Comparison of ENCODE assay signal across 27 mouse cellular contexts in the genomic region with DNA sequence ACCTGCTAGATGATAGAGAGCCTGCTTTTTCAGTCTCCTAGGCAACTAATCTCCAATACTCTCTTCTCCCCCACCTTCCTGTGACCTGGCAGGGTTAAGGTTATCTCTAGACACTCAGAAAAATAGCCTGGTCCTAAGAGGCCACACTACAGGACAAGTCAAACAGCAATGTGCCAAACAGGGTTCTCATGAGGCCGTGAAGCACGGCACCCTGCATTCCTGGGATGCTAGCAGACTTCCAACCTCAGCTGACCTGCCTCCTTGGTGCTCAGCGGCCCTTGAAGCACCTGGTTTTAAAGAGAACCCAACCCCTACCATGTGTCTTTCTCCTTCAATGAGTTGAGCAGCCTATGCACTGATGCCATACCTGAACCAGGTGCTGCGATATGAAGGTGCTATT. TPM values are rescaled to one million over a fixed set of nuclear protein-coding genes. Genes with fewer than 3 reads are reported as not detected.
DNase-seq lines count a peak whose midpoint lies in the region; ATAC-seq lines count a peak whose summit lies in the region.
"Had no signal": no experiment of that assay in that cellular context is flagged by ENCODE, and none has a peak within 500 bp of the region (broad histone marks: within the 10 kb centered on the region; RNA-seq: fewer than 3 reads in every experiment).

No protein-coding gene starts in this region.

- H3K9ac ChIP-seq in kidney, embryonic 15.5 days = no peak overlapping the region
- H3K9ac ChIP-seq: embryonic facial prominence, embryonic 15.5 days; forebrain, postnatal 0 days; heart, embryonic 12.5 days; hindbrain, embryonic 14.5 days; lung, embryonic 14.5 days had no signal

- peaks cover 28% of the 10 kb centered on the region for H3K4me1 ChIP-seq in kidney, embryonic 15.5 days

- intact Hi-C loops in left cerebral cortex, postnatal 14 days (cut with DNase I) = loop anchor here (5.0 kb wide), 3 partner anchors 74 to 174 kb away; no protein-coding TSS in a partner anchor

- no peak overlapping the region for H3K4me2 ChIP-seq in kidney, embryonic 15.5 days
- H3K4me2 ChIP-seq: embryonic facial prominence, embryonic 15.5 days; heart, embryonic 12.5 days; hindbrain, embryonic 14.5 days; liver, embryonic 11.5 days; lung, embryonic 14.5 days had no signal

- WGBS in kidney, embryonic 15.5 days = 47% methylated on average over 4 of the region's 4 CpGs

- H3K36me3 ChIP-seq in kidney, embryonic 15.5 days = no peaks in the 10 kb centered on the region
- H3K36me3 ChIP-seq: embryonic facial prominence, embryonic 15.5 days; heart, embryonic 12.5 days had no signal

- peak; percentile 37 to 60 for DNase-seq in kidney, adult 8-10 months
- peak; percentile 82 to 86 for DNase-seq in lung, adult 18-20 months
- peak; percentile 84 for DNase-seq in lung, postnatal 36 days
- DNase-seq in thymus, postnatal 4 days = no peak
- DNase-seq in left cerebral cortex, postnatal 14 days (ENCODE audit: low spot score in 2 of 2) = no peak
- DNase-seq in right cerebral cortex, postnatal 36 days (ENCODE audit: low spot score in 2 of 2) = no peak
- DNase-seq: adrenal gland, postnatal 10 days; cerebellum, postnatal 36 days; forebrain, postnatal 0 days; heart, postnatal 14 days; lung, embryonic 14.5 days; right cerebral cortex, postnatal 14 days had no signal

- H3K9me3 ChIP-seq in kidney, embryonic 15.5 days (replicated peaks) = no peaks in the 10 kb centered on the region
- H3K9me3 ChIP-seq: embryonic facial prominence, embryonic 15.5 days; heart, embryonic 12.5 days had no signal

- H3K4me3 ChIP-seq in kidney, embryonic 15.5 days (replicated peaks) = no peak overlapping the region
- H3K4me3 ChIP-seq: embryonic facial prominence, embryonic 15.5 days; heart, embryonic 12.5 days; layer of hippocampus, adult 2 months had no signal

- H3K27me3 ChIP-seq in kidney, embryonic 15.5 days = no peaks in the 10 kb centered on the region
- H3K27me3 ChIP-seq: embryonic facial prominence, embryonic 15.5 days; heart, embryonic 12.5 days had no signal

- ATAC-seq in kidney, embryonic 15.5 days (replicated peaks; ENCODE audit: low FRiP score) = peak; percentile 35; the same call in 1 of the 2 replicates
- ATAC-seq: activated CD4-positive, CD25-positive, alpha-beta regulatory T cell, adult 4 months; forebrain, postnatal 0 days had no signal

- H3K27ac ChIP-seq in kidney, embryonic 15.5 days = no peak overlapping the region
- H3K27ac ChIP-seq: embryonic facial prominence, embryonic 15.5 days; hindbrain, embryonic 14.5 days; layer of hippocampus, adult 2 months had no signal

RNA-seq across cellular contexts. Expression of gene Cpvl, which starts 22.0 kb away (rescaled TPM):
- polyA plus RNA-seq in kidney, embryonic 15.5 days (2015; fragmentation: Nextera tagmentation; extraction: Ambion mirVana) = 0.18 and 0.34 TPM in 2 replicates
- total RNA-seq in left cerebral cortex, postnatal 14 days (2021) = not detected
- total RNA-seq: adrenal gland, postnatal 10 days; forebrain, postnatal 0 days; heart, postnatal 14 days; layer of hippocampus, adult 2 months; left cerebral cortex, adult 18-20 months; megakaryocyte-erythroid progenitor cell, adult 5-6 weeks; midbrain, postnatal 0 days; neutrophil, adult 5-6 weeks had no signal
- polyA plus RNA-seq: activated CD4-positive, CD25-positive, alpha-beta regulatory T cell, adult 4 months; brain, embryonic 14.5 days; embryonic facial prominence, embryonic 15.5 days; heart, embryonic 12.5 days; hindbrain, embryonic 14.5 days; intestine, embryonic 14.5 days; liver, embryonic 11.5 days; spleen, adult 2 months; stomach, embryonic 14.5 days had no signal

Comparison
In these comparisons a context has a peak if more than half of its experiments do, and no peak if none do; other contexts are left out.
1. DNase-seq: peak in kidney, adult 8-10 months (2 of 2), lung, adult 18-20 months (2 of 2) and lung, postnatal 36 days (single experiment); none in thymus, postnatal 4 days (single experiment), left cerebral cortex, postnatal 14 days (0 of 2) and right cerebral cortex, postnatal 36 days (0 of 2).